Mouse (Mus musculus) hindbrain, embryonic 11.5 days (tissue): ENCODE results near the gene Sec14l1. TPM values are rescaled to one million over a fixed set of nuclear protein-coding genes. Genes with fewer than 3 reads are reported as not detected.

Experiments
- ATAC-seq: fragments of 200-750 bp; cut with Nextera tagmentation; 2 replicates; pipeline ENCODE4 v1.8.0; 2017; ENCODE audit warnings: mild to moderate bottlenecking, moderate TSS enrichment, moderate library complexity; ENCODE audit not compliant: low FRiP score
- DNase-seq: peaks from one replicate; pipeline ENCODE4 v3.0.0-alpha.2; 2015; ENCODE audit warnings: low spot score
- H3K27ac ChIP-seq: fragments of 300-500 bp; sonication (generic); 2 replicates; pipeline ENCODE4 v1.5.1; 2014; ENCODE audit warnings: mild to moderate bottlenecking, low read depth, low read length
- H3K27me3 ChIP-seq: fragments of 300-500 bp; sonication (generic); 2 replicates; pipeline ENCODE4 v1.6.1; 2014; ENCODE audit warnings: mild to moderate bottlenecking, low read length, moderate library complexity, mixed read lengths; ENCODE audit not compliant: control insufficient read depth, insufficient read depth
- H3K36me3 ChIP-seq: fragments of 300-500 bp; sonication (generic); 2 replicates; pipeline ENCODE4 v1.6.1; 2014; ENCODE audit warnings: mild to moderate bottlenecking, low read length, moderate library complexity, mixed read lengths; ENCODE audit not compliant: control insufficient read depth, insufficient read depth
- H3K4me1 ChIP-seq: fragments of 300-500 bp; sonication (generic); replicated peaks from 2 replicates; pipeline ENCODE4 v1.6.1; 2014; ENCODE audit warnings: low read length, mixed read lengths; ENCODE audit not compliant: control insufficient read depth, insufficient read depth
- H3K4me2 ChIP-seq: fragments of 300-500 bp; sonication (generic); replicated peaks from 2 replicates; pipeline ENCODE4 v1.6.1; 2014; ENCODE audit warnings: mild to moderate bottlenecking, low read depth, low read length
- H3K4me3 ChIP-seq: fragments of 300-500 bp; sonication (generic); 2 replicates; pipeline ENCODE4 v1.5.1; 2014; ENCODE audit warnings: low read depth, low read length
- H3K9ac ChIP-seq: fragments of 300-500 bp; sonication (generic); 2 replicates; pipeline ENCODE4 v1.6.1; 2014; ENCODE audit warnings: low read depth, low read length
- H3K9me3 ChIP-seq: fragments of 300-500 bp; sonication (generic); 2 replicates; pipeline ENCODE4 v1.6.1; 2016; ENCODE audit warnings: low read length; ENCODE audit not compliant: control insufficient read depth
- WGBS: fragments of 180-500 bp; shearing (Covaris S2); extraction: QIAGEN DNeasy Blood & Tissue Kit; methylation state at CpG from one replicate; pipeline ENCODE4 v1.1.7; 2014; 5-methylcytosine and 5-hydroxymethylcytosine counted together
- polyA plus RNA-seq: library from polyadenylated mRNA; unstranded; fragments of >200 nt; fragmentation: Nextera tagmentation; extraction: Ambion mirVana; gene quantifications from 2 replicates; pipeline ENCODE4 v1.2.1, GENCODE M21; 2014

Sec14l1 gene
- polyA plus RNA-seq, 1 experiment from 2014 or later = 36.9 TPM

DNA sequence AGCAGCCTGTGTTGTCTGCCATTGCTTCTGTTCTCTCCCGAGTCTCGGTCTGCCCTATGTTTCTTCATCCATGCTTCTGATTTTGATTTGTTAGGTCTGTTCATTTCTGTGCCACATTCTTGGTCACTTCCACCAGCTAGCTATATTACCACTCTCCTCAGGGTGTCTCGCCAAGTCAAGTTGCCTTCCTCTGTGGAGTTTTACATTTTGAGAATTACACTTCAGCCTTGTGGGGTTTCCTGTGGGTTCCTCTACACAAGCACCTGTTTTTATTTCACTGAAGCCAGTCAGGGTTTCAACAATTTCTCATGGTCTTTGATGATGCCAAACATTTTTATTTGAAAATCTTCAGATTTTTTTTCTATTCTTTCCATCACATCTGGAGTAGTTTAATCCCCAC is 67.8 kb downstream of the Sec14l1 start:
- Histone ChIP-seq H3K36me3 (no peaks in the 10 kb centered on the region), H3K4me1 (no peaks in the 10 kb centered on the region), H3K4me3 (no peak overlapping the region), H3K27ac (no peak overlapping the region), H3K9me3 (no peaks in the 10 kb centered on the region), H3K9ac (no peak overlapping the region), H3K4me2 (no peak overlapping the region), H3K27me3 (no peaks in the 10 kb centered on the region)
- ATAC-seq (no peak), DNase-seq (no peak)
- 92% methylated on average over 3 of the region's 3 CpGs for whole genome bisulfite sequencing

DNA sequence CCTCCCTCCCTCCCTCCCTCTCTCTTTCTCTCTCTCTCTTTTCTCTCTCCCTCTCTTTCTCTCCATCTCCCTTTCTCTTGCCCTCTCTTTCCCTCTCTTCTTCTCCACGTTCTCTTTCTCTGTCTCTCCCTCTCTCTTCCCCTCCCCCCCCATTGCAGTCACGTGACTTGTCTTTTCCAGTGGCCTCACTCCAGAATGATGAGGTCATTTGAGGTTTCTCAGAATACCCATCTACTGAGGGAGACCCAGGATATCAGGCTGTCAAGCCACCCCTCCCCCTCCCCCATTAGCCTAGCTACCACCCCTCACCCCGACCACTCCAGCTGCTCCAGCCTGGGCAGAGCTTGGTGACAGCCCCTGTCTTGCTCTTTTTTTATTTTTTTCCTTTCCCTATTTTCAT is 68.3 kb downstream of the Sec14l1 start:
- DNase-seq = no peak
- 93% methylated on average over 1 of the region's 3 CpGs for WGBS
- no peak overlapping the region for H3K4me3 ChIP-seq

GRCm38 (mm10) chr11:117183841-117184240 is 68.9 kb downstream of the Sec14l1 start:
- no peak for ATAC-seq
- Histone ChIP-seq H3K4me2 (no peak overlapping the region), H3K27me3 (no peaks in the 10 kb centered on the region), H3K27ac (no peak overlapping the region), H3K9ac (no peak overlapping the region), H3K4me1 (no peaks in the 10 kb centered on the region), H3K4me3 (no peak overlapping the region), H3K36me3 (no peaks in the 10 kb centered on the region), H3K9me3 (no peaks in the 10 kb centered on the region)
- no peak for DNase-seq
- 79% methylated on average over 5 of the region's 5 CpGs for WGBS

More for the DNA sequence above, 68.3 kb downstream of the Sec14l1 start:
- no peaks in the 10 kb centered on the region for H3K4me1 ChIP-seq
- no peak overlapping the region for H3K27ac ChIP-seq
- H3K4me2 ChIP-seq = no peak overlapping the region
- no peaks in the 10 kb centered on the region for H3K27me3 ChIP-seq
- no peak for ATAC-seq
- no peaks in the 10 kb centered on the region for H3K9me3 ChIP-seq
- H3K36me3 ChIP-seq = no peaks in the 10 kb centered on the region
- no peak overlapping the region for H3K9ac ChIP-seq

GRCm38 (mm10) chr11:117185076-117185933 is 70.3 kb downstream of the Sec14l1 start:
- ATAC-seq (no peak), DNase-seq (no peak)
- Histone ChIP-seq H3K4me2 (no peak overlapping the region), H3K9ac (no peak overlapping the region), H3K4me1 (no peaks in the 10 kb centered on the region), H3K36me3 (no peaks in the 10 kb centered on the region), H3K27me3 (no peaks in the 10 kb centered on the region), H3K4me3 (no peak overlapping the region), H3K9me3 (no peaks in the 10 kb centered on the region), H3K27ac (no peak overlapping the region)
- 71% methylated on average over 21 of the region's 21 CpGs for WGBS

DNA sequence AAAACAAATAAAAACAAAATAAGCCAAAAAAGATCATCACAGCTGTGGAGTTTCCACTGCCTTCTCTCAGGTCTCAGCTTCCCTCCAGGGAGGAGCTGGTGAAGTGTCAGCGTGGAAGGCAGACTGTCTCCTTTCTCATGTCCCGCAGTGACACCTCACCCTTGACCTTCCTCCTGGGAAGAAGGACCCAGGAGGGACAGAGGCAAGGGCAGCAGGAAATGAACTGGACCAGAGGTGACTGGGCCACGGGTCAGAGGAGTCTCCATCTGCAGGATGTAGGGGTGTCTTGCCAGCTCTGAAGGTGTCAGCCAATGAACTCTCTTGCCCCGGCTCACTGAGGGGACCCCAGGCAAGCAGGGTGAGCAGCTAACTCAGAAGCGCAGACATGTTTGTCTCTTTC is 76.6 kb downstream of the Sec14l1 start:
- ATAC-seq (no peak), DNase-seq (no peak)
- no peak overlapping the region for H3K9ac ChIP-seq
- H3K27me3 ChIP-seq = no peaks in the 10 kb centered on the region
- H3K4me3 ChIP-seq = no peak overlapping the region
- no peak overlapping the region for H3K27ac ChIP-seq
- no peaks in the 10 kb centered on the region for H3K36me3 ChIP-seq
- 74% methylated on average over 5 of the region's 5 CpGs for WGBS
- H3K4me1 ChIP-seq = no peaks in the 10 kb centered on the region
- H3K4me2 ChIP-seq = no peak overlapping the region
- no peaks in the 10 kb centered on the region for H3K9me3 ChIP-seq

- Histone ChIP-seq H3K27me3 (peaks cover 13% of the 10 kb centered on the region), H3K4me3 (no peak overlapping the region), H3K27ac (no peak overlapping the region), H3K9me3 (no peaks in the 10 kb centered on the region), H3K36me3 (no peaks in the 10 kb centered on the region), H3K4me2 (no peak overlapping the region), H3K4me1 (peaks cover 2% of the 10 kb centered on the region), H3K9ac (no peak overlapping the region)
- DNase-seq = no peak
- WGBS = 71% methylated on average over 11 of the region's 11 CpGs
- ATAC-seq = no peak
Measured at GRCm38 (mm10) chr11:117194475-117194937, 79.5 kb downstream of the Sec14l1 start.

GRCm38 (mm10) chr11:117195616-117196015 is 80.6 kb downstream of the Sec14l1 start:
- no peak overlapping the region for H3K4me3 ChIP-seq
- DNase-seq = no peak
- 94% methylated on average over 6 of the region's 6 CpGs for WGBS
- H3K27me3 ChIP-seq = peaks cover 24% of the 10 kb centered on the region
- H3K27ac ChIP-seq = no peak overlapping the region
- ATAC-seq = no peak
- H3K36me3 ChIP-seq = no peaks in the 10 kb centered on the region
- no peak overlapping the region for H3K4me2 ChIP-seq
- peaks cover 6% of the 10 kb centered on the region for H3K4me1 ChIP-seq
- no peaks in the 10 kb centered on the region for H3K9me3 ChIP-seq
- H3K9ac ChIP-seq = no peak overlapping the region

DNA sequence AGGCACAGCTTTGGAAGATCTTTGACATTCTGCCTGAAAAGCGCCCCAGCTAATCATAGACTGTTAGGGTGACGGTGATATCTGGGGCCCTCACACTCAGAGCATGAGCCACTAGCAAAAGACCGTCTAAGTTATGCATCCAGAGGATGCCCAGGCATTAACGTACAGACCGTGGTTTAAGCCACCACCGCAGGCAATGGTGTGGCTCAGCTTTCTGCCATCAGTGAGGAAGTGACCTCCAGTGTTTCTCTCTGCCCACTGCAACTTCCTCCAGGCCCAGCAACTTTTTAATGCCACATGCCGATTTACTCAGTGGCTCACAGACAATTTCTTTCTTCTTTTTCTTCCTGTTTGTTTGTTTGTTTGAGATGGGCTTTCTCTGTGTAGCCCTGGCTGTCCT is 81.7 kb downstream of the Sec14l1 start:
- WGBS = 88% methylated on average over 7 of the region's 7 CpGs
- Histone ChIP-seq H3K36me3 (no peaks in the 10 kb centered on the region), H3K4me3 (no peak overlapping the region), H3K9ac (no peak overlapping the region), H3K4me1 (peaks cover 6% of the 10 kb centered on the region), H3K9me3 (no peaks in the 10 kb centered on the region), H3K27ac (no peak overlapping the region), H3K4me2 (no peak overlapping the region), H3K27me3 (peaks cover 28% of the 10 kb centered on the region)
- no peak for DNase-seq
- no peak for ATAC-seq

- WGBS = 88% methylated on average over 5 of the region's 5 CpGs
- Histone ChIP-seq H3K27me3 (peaks cover 31% of the 10 kb centered on the region), H3K27ac (no peak overlapping the region), H3K4me2 (no peak overlapping the region), H3K36me3 (no peaks in the 10 kb centered on the region), H3K4me3 (no peak overlapping the region), H3K4me1 (peaks cover 6% of the 10 kb centered on the region), H3K9me3 (no peaks in the 10 kb centered on the region), H3K9ac (no peak overlapping the region)
- no peak for ATAC-seq
- no peak for DNase-seq
Measured at GRCm38 (mm10) chr11:117198122-117198521, 83.2 kb downstream of the Sec14l1 start.
